Mouse (Mus musculus): Measurements from ENCODE around the gene Ston1.
A peak's percentile ranks its signal among the peaks of the same experiment; 100 is the strongest.

Ston1 gene

GRCm38 (mm10) chr17:88625931-88626330 lies 28.4 kb downstream of the Ston1 start:
- no peak for DNase-seq (ENCODE audit: low spot score)

- DNase-seq (ENCODE audit: low spot score): peak; percentile 53
Measured at GRCm38 (mm10) chr17:88626347-88626811, 28.9 kb downstream of the Ston1 start.

DNA sequence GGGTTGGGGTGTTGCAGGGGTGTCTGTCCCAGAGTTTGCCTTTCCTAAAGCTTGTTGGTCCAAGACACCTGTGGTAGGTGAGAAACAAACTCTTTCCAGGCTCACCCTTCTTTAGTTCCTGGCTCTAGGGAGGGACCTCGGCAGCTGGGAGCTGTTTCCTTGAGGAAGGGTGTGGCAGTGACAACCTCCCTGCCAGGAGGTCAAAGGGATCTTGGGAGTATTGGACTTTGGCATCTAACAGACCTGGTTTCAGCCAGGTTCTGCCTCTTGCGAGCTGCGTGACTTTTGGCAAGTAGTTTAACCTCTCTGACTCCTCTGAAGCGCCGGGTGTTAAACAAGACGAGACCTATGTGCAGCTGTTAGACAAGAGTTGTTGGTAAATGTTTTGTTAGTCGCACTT lies 29.7 kb downstream of the Ston1 start:
- DNase-seq (ENCODE audit: low spot score): peak; percentile 83

DNA sequence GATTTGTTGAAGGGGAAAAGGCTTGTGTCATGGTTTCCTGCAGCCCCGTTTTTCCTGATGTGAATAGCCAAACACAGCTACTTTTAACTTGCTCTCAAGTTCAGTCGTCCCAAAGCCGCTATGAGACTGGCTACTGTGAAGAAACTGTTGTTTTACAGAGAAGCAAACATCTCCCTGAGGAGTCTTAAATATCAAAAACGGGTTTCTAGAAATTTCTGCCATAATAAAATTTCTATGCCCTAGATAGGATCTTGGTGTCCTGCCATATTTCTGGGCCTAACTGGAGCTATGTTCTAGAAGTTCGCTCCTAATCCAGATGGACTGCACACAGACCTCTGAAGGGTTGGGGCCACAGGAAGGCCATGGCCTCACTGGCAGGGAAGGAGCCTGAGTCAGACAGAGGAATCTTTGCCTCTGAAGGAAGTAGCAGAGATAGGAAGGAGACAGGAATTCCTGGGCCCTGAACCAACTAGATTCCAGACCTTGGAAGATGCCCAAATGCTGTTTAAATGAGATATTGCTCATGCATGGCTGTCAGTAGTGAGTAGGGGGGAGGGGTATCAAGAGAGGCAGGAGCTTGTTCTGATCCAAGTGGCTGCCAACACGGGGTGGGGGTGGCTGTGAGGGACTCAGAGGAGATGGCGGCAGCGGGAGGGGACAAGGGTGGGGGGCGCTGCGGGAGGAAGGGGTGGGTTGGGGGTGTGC lies 31.3 kb downstream of the Ston1 start:
- peak; percentile 49 for DNase-seq (ENCODE audit: low spot score)

GRCm38 (mm10) chr17:88629381-88629759 lies 31.9 kb downstream of the Ston1 start:
- DNase-seq (ENCODE audit: low spot score): peak; percentile 43

DNA sequence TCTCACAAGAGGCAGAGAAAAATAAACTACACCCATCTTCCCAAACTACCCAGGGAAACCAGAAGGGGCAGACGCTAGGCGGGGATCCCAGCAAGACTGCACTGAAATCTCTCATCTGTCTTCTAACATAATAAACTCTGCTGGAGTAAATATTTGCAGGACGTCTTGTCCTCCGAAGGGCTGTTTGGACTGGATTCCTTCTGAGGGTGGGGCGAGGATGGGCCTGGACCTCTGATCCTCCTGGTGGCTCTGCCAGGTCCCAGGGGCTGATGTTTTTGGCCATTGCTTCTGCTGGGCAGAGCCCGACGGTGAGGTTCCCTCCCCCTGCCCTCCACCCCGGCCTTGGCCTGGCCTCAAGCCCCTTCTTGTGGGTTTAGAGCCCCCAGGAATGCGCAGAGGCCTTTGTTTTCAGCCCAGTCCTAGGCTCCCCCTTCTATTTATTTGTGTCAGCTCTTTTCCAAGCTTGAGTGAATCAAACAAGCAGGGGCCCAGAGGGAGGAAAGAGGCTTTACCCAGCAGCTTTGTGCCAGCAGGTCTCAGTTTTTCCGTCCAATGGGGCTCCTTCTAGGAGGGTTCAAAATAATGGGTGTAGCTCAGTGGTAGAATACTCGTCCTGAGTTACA lies 32.6 kb downstream of the Ston1 start:
- DNase-seq (ENCODE audit: low spot score): peak; percentile 74

- no peak for DNase-seq (ENCODE audit: low spot score)
Measured at GRCm38 (mm10) chr17:88630554-88630948, 33.1 kb downstream of the Ston1 start.

DNA sequence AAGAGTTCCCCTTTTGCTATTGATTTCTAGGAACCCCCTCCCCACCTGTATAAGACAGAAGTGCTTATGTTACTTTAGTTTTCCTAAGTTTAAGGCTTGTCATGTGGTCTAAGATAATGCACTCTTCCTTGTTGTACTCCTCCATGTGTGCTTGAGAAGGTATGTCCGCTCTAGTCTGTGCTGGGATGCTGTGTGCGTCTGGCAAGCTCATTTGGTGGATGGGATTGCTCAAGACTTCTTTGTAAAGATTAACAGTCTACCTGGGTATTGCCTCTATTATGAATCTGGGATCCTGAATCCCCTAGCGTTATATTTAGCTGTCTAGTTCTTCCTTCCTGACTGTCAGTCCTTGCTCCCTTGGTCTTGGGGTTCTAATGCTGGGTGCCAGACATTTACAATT lies 35.1 kb downstream of the Ston1 start:
- peak; percentile 64 for DNase-seq (ENCODE audit: low spot score)

- no peak for DNase-seq (ENCODE audit: low spot score)
Measured at GRCm38 (mm10) chr17:88636076-88636475, 38.6 kb downstream of the Ston1 start.

GRCm38 (mm10) chr17:88636587-88636986 lies 39.1 kb downstream of the Ston1 start:
- no peak for DNase-seq (ENCODE audit: low spot score)

GRCm38 (mm10) chr17:88641012-88641411 lies 43.5 kb downstream of the Ston1 start:
- DNase-seq (ENCODE audit: low spot score): peak; percentile 38

GRCm38 (mm10) chr17:88641836-88642235 lies 44.4 kb downstream of the Ston1 start:
- DNase-seq (ENCODE audit: low spot score): no peak

DNA sequence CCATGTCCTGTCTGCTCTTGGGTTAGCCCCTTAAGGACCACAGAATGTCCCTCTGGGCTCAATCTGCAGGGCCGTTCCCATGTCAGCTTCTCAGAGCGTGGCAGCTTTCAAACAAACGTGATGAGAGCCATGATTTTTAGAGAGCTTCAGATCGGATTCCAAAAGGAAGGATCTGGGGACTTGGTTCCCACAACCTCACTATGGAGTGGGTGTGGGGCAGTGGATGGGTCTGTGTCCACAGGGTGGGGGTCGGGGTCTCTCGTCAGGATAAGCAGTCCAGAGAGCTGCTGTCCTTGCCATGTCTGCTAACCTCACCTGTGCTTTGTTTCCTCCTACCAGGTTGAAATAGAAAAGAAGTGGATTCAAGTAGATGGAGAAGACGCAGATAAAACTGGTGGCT lies 47.4 kb downstream of the Ston1 start:
- no peak for DNase-seq (ENCODE audit: low spot score)

DNA sequence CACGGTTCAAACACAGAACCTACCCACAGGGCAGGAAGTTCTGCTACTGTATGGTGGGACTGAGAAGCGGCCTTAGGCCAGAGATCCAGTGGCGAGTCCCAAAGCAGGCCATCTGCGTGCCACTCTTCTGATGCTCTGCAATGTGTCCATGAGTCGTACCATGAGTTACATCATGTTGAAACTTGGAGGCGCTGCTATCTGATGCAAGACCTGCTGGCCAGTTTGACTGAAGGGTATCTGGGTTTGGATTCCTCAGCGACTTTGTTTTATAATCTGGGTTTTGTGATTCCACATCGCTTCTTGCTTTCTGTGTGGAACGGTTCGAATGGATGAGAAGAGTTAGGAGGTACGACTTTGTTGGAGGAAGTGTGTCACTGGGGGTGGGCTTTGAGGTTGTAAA lies 47.8 kb downstream of the Ston1 start:
- no peak for DNase-seq (ENCODE audit: low spot score)

- DNase-seq (ENCODE audit: low spot score): no peak
Measured at GRCm38 (mm10) chr17:88647149-88647548, 49.7 kb downstream of the Ston1 start.

DNA sequence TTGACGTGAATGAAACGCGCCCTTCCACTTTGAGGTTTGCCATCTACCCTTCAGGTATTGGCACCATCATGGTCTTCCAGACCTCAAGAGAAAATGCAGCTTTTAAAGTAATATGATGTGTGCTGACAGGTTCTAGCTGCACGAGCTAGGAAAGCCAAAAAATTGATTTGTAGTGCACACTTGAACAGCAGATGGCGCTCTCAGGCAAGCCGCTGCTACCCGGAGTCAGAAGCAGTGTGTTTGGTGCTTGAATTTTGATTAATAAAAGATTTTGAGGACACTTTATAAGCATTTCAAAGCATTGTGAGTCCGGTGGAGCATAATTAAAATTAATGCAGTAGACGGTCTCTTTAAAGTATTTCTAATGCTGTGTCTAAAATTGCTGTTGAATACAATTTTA lies 54.5 kb downstream of the Ston1 start:
- no peak for DNase-seq (ENCODE audit: low spot score)

- DNase-seq (ENCODE audit: low spot score): peak; percentile 57
Measured at GRCm38 (mm10) chr17:88652702-88653374, 55.4 kb downstream of the Ston1 start.

GRCm38 (mm10) chr17:88653375-88653769 lies 55.9 kb downstream of the Ston1 start:
- no peak for DNase-seq (ENCODE audit: low spot score)

DNA sequence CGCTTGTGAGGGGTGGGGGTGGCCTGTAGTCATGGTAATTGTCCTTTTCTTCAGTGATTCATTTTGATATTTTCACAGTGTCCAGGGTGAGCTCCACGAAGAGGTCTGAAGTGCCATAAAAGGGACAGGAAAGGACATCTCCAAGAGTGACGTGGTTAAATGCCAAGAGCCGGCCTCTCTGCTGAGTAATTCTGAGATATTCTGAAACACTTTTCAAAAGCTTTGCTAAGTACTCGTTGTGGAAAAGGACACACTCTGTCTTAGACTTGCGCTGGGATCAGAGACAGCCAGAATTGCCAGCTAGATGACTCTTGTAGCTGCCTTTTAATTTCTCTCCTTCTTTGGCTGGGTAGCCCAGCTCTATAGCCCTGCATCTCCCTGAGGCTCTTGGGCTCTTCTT lies 61.0 kb downstream of the Ston1 start:
- no peak for DNase-seq (ENCODE audit: low spot score)

DNA sequence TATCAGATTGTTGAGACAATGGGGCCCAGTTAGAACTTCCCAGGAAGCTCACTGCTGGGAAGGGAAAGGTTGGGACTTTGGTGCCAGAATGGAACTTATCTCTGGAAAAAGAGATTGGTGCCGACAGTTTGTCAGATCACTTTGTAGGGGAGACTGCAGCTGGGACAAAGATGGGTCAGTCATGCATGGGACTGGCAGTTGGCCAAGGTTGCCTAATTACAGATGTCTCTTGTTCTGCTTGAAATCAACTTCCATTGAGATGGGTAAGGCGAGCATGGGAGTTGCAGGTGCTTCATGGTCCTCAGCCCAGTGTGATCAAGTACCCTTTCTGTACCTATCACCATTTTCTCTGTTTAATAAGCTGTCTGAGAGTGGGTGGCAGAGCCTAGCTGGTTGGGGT lies 68.6 kb downstream of the Ston1 start:
- no peak for DNase-seq (ENCODE audit: low spot score)

DNA sequence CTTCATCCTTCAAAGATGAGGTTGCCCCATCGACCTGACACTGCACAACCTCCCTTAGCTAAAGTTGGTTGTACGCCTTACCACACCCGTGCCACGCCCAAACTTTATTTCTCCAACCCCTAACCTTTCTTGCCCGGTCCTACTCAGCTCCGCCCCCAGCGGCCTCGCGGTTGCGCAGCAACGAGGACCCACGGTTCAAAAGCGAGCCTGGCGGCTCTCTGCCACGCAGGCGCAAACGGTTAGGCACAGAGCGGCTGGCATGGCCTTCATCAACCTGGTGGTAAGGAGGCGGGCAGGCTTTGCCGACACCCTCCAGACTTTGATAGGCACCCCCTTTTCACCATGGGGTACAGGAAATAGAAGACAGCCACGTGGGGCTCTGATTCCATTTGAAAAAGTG lies 71.0 kb downstream of the Ston1 start, which contains the start of gene Gtf2a1l:
Gene Gtf2a1l, plus strand, starts transcription at position 209 of the 400 bp plus-strand sequence.
- DNase-seq (ENCODE audit: low spot score): no peak

GRCm38 (mm10) chr17:88669921-88670320 lies 72.4 kb downstream of the Ston1 start:
- DNase-seq (ENCODE audit: low spot score): no peak

GRCm38 (mm10) chr17:88670800-88671199 lies 73.3 kb downstream of the Ston1 start:
- DNase-seq (ENCODE audit: low spot score): no peak

Data from yolk sac, embryonic 10.5 days (tissue).